Mouse (Mus musculus): ENCODE data around the gene Sh2d2a.

- no peak for TF ChIP-seq CTCF (conservative IDR thresholded peaks at IDR 0.05; ENCODE audit: low read length)
- no peak for TF ChIP-seq POU5F1 (IDR thresholded peaks at IDR 0.05; ENCODE audit: borderline replicate concordance, low read length)
Observed at GRCm38 (mm10) chr3:87893367-87893905, 46.9 kb downstream of the Sh2d2a start.
